Mouse (Mus musculus): ENCODE measurements around the gene Ckb. TPM values are rescaled to one million over a fixed set of nuclear protein-coding genes. Genes with fewer than 3 reads are reported as not detected.

Ckb gene
- polyA plus RNA-seq, 1 experiment from 2014 or later = 2,325 TPM

GRCm38 (mm10) chr12:111670371-111670971 is 1.7 kb downstream of the Ckb start:
- Histone ChIP-seq H3K4me3 (ENCODE audit: low read depth, low read length) (peak overlapping the region; percentile 91), H3K9me3 (ENCODE audit: control insufficient read depth, low read length) (no peaks in the 10 kb centered on the region), H3K27ac (ENCODE audit: low read depth, low read length) (peak overlapping the region; percentile 82; the same call in 1 of the 2 replicates), H3K4me2 (ENCODE audit: low read depth, low read length, severe bottlenecking) (peak overlapping the region; percentile 93), H3K9ac (ENCODE audit: low read length) (peak overlapping the region; percentile 93), H3K36me3 (ENCODE audit: control insufficient read depth, insufficient read depth, low read length) (peaks cover 4% of the 10 kb centered on the region), H3K27me3 (ENCODE audit: control insufficient read depth, insufficient read depth, low read length) (peaks cover 4% of the 10 kb centered on the region), H3K4me1 (replicated peaks; ENCODE audit: control insufficient read depth, insufficient read depth, low read length) (peaks cover 16% of the 10 kb centered on the region)
- peak; percentile 63 for DNase-seq (ENCODE audit: low spot score)
- WGBS = 2% methylated on average over 27 of the region's 29 CpGs
- ATAC-seq (replicated peaks; ENCODE audit: low FRiP score) = no peak

- H3K4me3 ChIP-seq (ENCODE audit: low read depth, low read length) = peak overlapping the region; percentile 91
- H3K36me3 ChIP-seq (ENCODE audit: control insufficient read depth, insufficient read depth, low read length) = peaks cover 4% of the 10 kb centered on the region
- peaks cover 16% of the 10 kb centered on the region for H3K4me1 ChIP-seq (replicated peaks; ENCODE audit: control insufficient read depth, insufficient read depth, low read length)
- no peaks in the 10 kb centered on the region for H3K9me3 ChIP-seq (ENCODE audit: control insufficient read depth, low read length)
- 48% methylated on average over 8 of the region's 8 CpGs for WGBS
- H3K4me2 ChIP-seq (ENCODE audit: low read depth, low read length, severe bottlenecking) = peak overlapping the region; percentile 93
- peak overlapping the region; percentile 93 for H3K9ac ChIP-seq (ENCODE audit: low read length)
- no peak for ATAC-seq (replicated peaks; ENCODE audit: low FRiP score)
- no peak overlapping the region for H3K27ac ChIP-seq (ENCODE audit: low read depth, low read length)
- no peak for DNase-seq (ENCODE audit: low spot score)
- H3K27me3 ChIP-seq (ENCODE audit: control insufficient read depth, insufficient read depth, low read length) = peaks cover 4% of the 10 kb centered on the region
These were observed 2.2 kb downstream of the Ckb start for GRCm38 (mm10) chr12:111669961-111670360.

DNA sequence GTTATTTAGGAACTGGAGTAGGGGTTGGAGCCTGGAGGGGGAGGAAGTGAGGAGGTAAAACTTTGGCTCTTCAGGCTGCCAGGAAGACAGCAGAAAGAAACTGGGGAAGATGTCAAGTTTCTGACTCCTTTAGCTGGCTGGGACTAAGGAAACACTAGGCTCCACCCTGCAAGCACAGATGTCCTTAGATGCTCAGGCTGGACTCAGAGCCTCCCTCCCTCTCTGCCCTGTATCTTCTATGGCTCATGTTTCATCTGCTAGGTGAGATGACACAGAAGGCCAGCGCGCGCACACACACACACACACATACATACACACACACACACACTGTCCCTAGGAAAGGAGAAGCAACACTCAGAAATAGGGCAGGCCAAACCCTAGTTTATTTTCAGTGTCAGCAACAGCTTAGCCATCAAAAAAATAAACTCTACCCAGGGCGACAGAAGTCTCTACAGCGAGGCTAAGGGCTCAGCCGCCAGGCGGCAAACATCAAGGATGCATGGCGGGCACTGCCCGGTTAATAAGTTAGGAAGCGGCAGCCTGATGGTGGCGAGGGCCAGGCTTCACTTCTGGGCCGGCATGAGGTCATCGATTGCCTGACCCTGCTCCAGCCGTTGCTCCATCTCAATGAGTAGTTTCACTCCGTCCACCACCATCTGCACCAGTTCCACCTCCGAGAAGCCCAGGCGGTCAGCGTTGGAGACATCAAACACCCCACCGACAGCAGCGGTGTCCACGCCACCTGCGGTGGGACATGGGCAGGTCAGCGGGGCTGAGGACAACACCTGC is 2.9 kb downstream of the Ckb start:
- no peak for ATAC-seq (replicated peaks; ENCODE audit: low FRiP score)
- 63% methylated on average over 23 of the region's 23 CpGs for WGBS
- H3K9me3 ChIP-seq (ENCODE audit: control insufficient read depth, low read length) = no peaks in the 10 kb centered on the region
- H3K36me3 ChIP-seq (ENCODE audit: control insufficient read depth, insufficient read depth, low read length) = peaks cover 4% of the 10 kb centered on the region
- H3K4me1 ChIP-seq (replicated peaks; ENCODE audit: control insufficient read depth, insufficient read depth, low read length) = peaks cover 16% of the 10 kb centered on the region
- no peak for DNase-seq (ENCODE audit: low spot score)
- H3K4me3 ChIP-seq (ENCODE audit: low read depth, low read length) = peak overlapping the region; percentile 91
- H3K27ac ChIP-seq (ENCODE audit: low read depth, low read length) = peak overlapping the region; percentile 72
- peak overlapping the region; percentile 93 for H3K9ac ChIP-seq (ENCODE audit: low read length)
- peak overlapping the region; percentile 93 for H3K4me2 ChIP-seq (ENCODE audit: low read depth, low read length, severe bottlenecking)
- H3K27me3 ChIP-seq (ENCODE audit: control insufficient read depth, insufficient read depth, low read length) = peaks cover 4% of the 10 kb centered on the region

GRCm38 (mm10) chr12:111668457-111668912 is 3.7 kb downstream of the Ckb start:
- Histone ChIP-seq H3K27me3 (ENCODE audit: control insufficient read depth, insufficient read depth, low read length) (peaks cover 4% of the 10 kb centered on the region), H3K9me3 (ENCODE audit: control insufficient read depth, low read length) (no peaks in the 10 kb centered on the region), H3K4me3 (ENCODE audit: low read depth, low read length) (peak overlapping the region; percentile 91), H3K36me3 (ENCODE audit: control insufficient read depth, insufficient read depth, low read length) (peaks cover 4% of the 10 kb centered on the region), H3K9ac (ENCODE audit: low read length) (peak overlapping the region; percentile 93), H3K4me1 (replicated peaks; ENCODE audit: control insufficient read depth, insufficient read depth, low read length) (peaks cover 20% of the 10 kb centered on the region), H3K27ac (ENCODE audit: low read depth, low read length) (peak overlapping the region; percentile 72), H3K4me2 (ENCODE audit: low read depth, low read length, severe bottlenecking) (peak overlapping the region; percentile 93)
- DNase-seq (ENCODE audit: low spot score) (peak; percentile 96), ATAC-seq (replicated peaks; ENCODE audit: low FRiP score) (peak; percentile 50)
- 2% methylated on average over 8 of the region's 8 CpGs for WGBS

GRCm38 (mm10) chr12:111667421-111667820 is 4.7 kb downstream of the Ckb start:
- DNase-seq (ENCODE audit: low spot score) = no peak
- Histone ChIP-seq H3K36me3 (ENCODE audit: control insufficient read depth, insufficient read depth, low read length) (peaks cover 4% of the 10 kb centered on the region), H3K27ac (ENCODE audit: low read depth, low read length) (no peak overlapping the region), H3K9ac (ENCODE audit: low read length) (no peak overlapping the region), H3K9me3 (ENCODE audit: control insufficient read depth, low read length) (no peaks in the 10 kb centered on the region), H3K27me3 (ENCODE audit: control insufficient read depth, insufficient read depth, low read length) (no peaks in the 10 kb centered on the region), H3K4me2 (ENCODE audit: low read depth, low read length, severe bottlenecking) (no peak overlapping the region), H3K4me1 (replicated peaks; ENCODE audit: control insufficient read depth, insufficient read depth, low read length) (peaks cover 16% of the 10 kb centered on the region), H3K4me3 (ENCODE audit: low read depth, low read length) (no peak overlapping the region)
- 92% methylated on average over 5 of the region's 5 CpGs for WGBS
- no peak for ATAC-seq (replicated peaks; ENCODE audit: low FRiP score)

DNA sequence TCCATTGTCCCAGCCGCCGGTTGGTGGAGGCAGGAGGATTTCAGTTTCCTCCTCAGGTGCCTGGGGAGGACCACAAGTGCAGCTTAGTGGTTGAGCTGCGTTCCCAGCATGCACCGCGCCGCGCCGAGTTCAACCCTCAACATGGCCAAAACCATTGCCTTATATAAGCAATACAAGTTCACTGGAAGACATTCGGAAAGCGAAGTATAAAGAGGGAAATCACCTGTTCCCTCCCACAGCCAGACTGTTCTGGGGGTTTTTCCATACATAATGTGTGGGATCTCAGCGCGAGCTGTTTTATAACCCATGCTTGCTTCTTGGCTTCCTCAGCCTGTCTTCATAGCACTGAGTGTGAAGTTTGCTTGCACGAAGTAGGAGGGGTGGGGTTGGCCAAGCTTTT is 5.8 kb downstream of the Ckb start:
- Histone ChIP-seq H3K4me2 (ENCODE audit: low read depth, low read length, severe bottlenecking) (no peak overlapping the region), H3K27me3 (ENCODE audit: control insufficient read depth, insufficient read depth, low read length) (no peaks in the 10 kb centered on the region), H3K4me3 (ENCODE audit: low read depth, low read length) (no peak overlapping the region), H3K27ac (ENCODE audit: low read depth, low read length) (no peak overlapping the region), H3K4me1 (replicated peaks; ENCODE audit: control insufficient read depth, insufficient read depth, low read length) (peaks cover 15% of the 10 kb centered on the region; the same call in 1 of the 2 replicates), H3K9ac (ENCODE audit: low read length) (no peak overlapping the region), H3K36me3 (ENCODE audit: control insufficient read depth, insufficient read depth, low read length) (peaks cover 4% of the 10 kb centered on the region), H3K9me3 (ENCODE audit: control insufficient read depth, low read length) (no peaks in the 10 kb centered on the region)
- ATAC-seq (replicated peaks; ENCODE audit: low FRiP score) = no peak
- 77% methylated on average over 13 of the region's 13 CpGs for WGBS
- DNase-seq (ENCODE audit: low spot score) = no peak

- DNase-seq (ENCODE audit: low spot score) = no peak
- no peak for ATAC-seq (replicated peaks; ENCODE audit: low FRiP score)
- Histone ChIP-seq H3K4me2 (ENCODE audit: low read depth, low read length, severe bottlenecking) (no peak overlapping the region), H3K36me3 (ENCODE audit: control insufficient read depth, insufficient read depth, low read length) (peaks cover 1% of the 10 kb centered on the region), H3K27me3 (ENCODE audit: control insufficient read depth, insufficient read depth, low read length) (no peaks in the 10 kb centered on the region), H3K27ac (ENCODE audit: low read depth, low read length) (no peak overlapping the region), H3K9me3 (ENCODE audit: control insufficient read depth, low read length) (no peaks in the 10 kb centered on the region), H3K9ac (ENCODE audit: low read length) (no peak overlapping the region), H3K4me3 (ENCODE audit: low read depth, low read length) (no peak overlapping the region), H3K4me1 (replicated peaks; ENCODE audit: control insufficient read depth, insufficient read depth, low read length) (peaks cover 15% of the 10 kb centered on the region; the same call in 1 of the 2 replicates)
- WGBS = 82% methylated on average over 13 of the region's 13 CpGs
These were observed 6.9 kb downstream of the Ckb start for GRCm38 (mm10) chr12:111665041-111665880.

- no peak for DNase-seq (ENCODE audit: low spot score)
- no peaks in the 10 kb centered on the region for H3K9me3 ChIP-seq (ENCODE audit: control insufficient read depth, low read length)
- no peaks in the 10 kb centered on the region for H3K27me3 ChIP-seq (ENCODE audit: control insufficient read depth, insufficient read depth, low read length)
- H3K4me3 ChIP-seq (ENCODE audit: low read depth, low read length) = no peak overlapping the region
- H3K4me2 ChIP-seq (ENCODE audit: low read depth, low read length, severe bottlenecking) = no peak overlapping the region
- WGBS = 48% methylated on average over 6 of the region's 6 CpGs
- H3K9ac ChIP-seq (ENCODE audit: low read length) = no peak overlapping the region
- ATAC-seq (replicated peaks; ENCODE audit: low FRiP score) = no peak
- no peak overlapping the region for H3K27ac ChIP-seq (ENCODE audit: low read depth, low read length)
- peaks cover 11% of the 10 kb centered on the region; the same call in 1 of the 2 replicates for H3K4me1 ChIP-seq (replicated peaks; ENCODE audit: control insufficient read depth, insufficient read depth, low read length)
- no peaks in the 10 kb centered on the region; the same call in 1 of the 2 replicates for H3K36me3 ChIP-seq (ENCODE audit: control insufficient read depth, insufficient read depth, low read length)
These were observed 7.9 kb downstream of the Ckb start for GRCm38 (mm10) chr12:111664144-111664634.
